Mouse (Mus musculus): ENCODE measurements around the gene Col6a5.
A peak's percentile ranks its signal among the peaks of the same experiment; 100 is the strongest.
"Not testable (repeated sequence)": the region's sequence is repeated elsewhere in the genome, so short reads cannot be mapped to it uniquely, and the experiment has no call there.

Gene Col6a5

GRCm38 (mm10) chr9:105910166-105910565 is 50.3 kb downstream of the Col6a5 start:
- peak; percentile 49 to 69 for DNase-seq (ENCODE audit: low spot score in 2 of 2)

GRCm38 (mm10) chr9:105909352-105909751 is 51.1 kb downstream of the Col6a5 start:
- no peak for DNase-seq (ENCODE audit: low spot score in 2 of 2)

- DNase-seq (ENCODE audit: low spot score in 2 of 2), result no peak
Measured at GRCm38 (mm10) chr9:105907411-105907810, 53.0 kb downstream of the Col6a5 start.

GRCm38 (mm10) chr9:105887521-105887920 is 72.9 kb downstream of the Col6a5 start:
- peak in 1 of 2 experiments; percentile 20 for DNase-seq (ENCODE audit: low spot score in 2 of 2)

GRCm38 (mm10) chr9:105884656-105885430 is 75.6 kb downstream of the Col6a5 start:
- peak in 1 of 2 experiments; percentile 14 for DNase-seq (ENCODE audit: low spot score in 2 of 2)

GRCm38 (mm10) chr9:105880743-105881142 is 79.7 kb downstream of the Col6a5 start:
- DNase-seq (ENCODE audit: low spot score in 2 of 2), result no peak

GRCm38 (mm10) chr9:105878365-105879108 is 81.9 kb downstream of the Col6a5 start:
- DNase-seq (ENCODE audit: low spot score in 2 of 2), result no peak

GRCm38 (mm10) chr9:105876124-105876523 is 84.3 kb downstream of the Col6a5 start:
- DNase-seq (ENCODE audit: low spot score in 2 of 2), result no peak

- DNase-seq (ENCODE audit: low spot score in 2 of 2), result no peak
Measured at GRCm38 (mm10) chr9:105871643-105872042, 88.8 kb downstream of the Col6a5 start.

GRCm38 (mm10) chr9:105857773-105858172 is 102.7 kb downstream of the Col6a5 start:
- DNase-seq (ENCODE audit: low spot score in 2 of 2), result peak; percentile 79 to 83

- no peak for DNase-seq (ENCODE audit: low spot score in 2 of 2)
Measured at GRCm38 (mm10) chr9:105852778-105853065, 107.7 kb downstream of the Col6a5 start.

- DNase-seq (ENCODE audit: low spot score in 2 of 2), result no peak
Measured at GRCm38 (mm10) chr9:105852015-105852777, 108.2 kb downstream of the Col6a5 start.

- DNase-seq (ENCODE audit: low spot score in 2 of 2), result no peak
Measured at GRCm38 (mm10) chr9:105851011-105851410, 109.4 kb downstream of the Col6a5 start.

- DNase-seq (ENCODE audit: low spot score in 2 of 2), result no peak
Measured at GRCm38 (mm10) chr9:105848396-105848795, 112.0 kb downstream of the Col6a5 start.

GRCm38 (mm10) chr9:105847261-105847660 is 113.2 kb downstream of the Col6a5 start:
- no peak for DNase-seq (ENCODE audit: low spot score in 2 of 2)

- not testable (repeated sequence) for DNase-seq (ENCODE audit: low spot score in 2 of 2)
Measured at GRCm38 (mm10) chr9:105841386-105841785, 119.1 kb downstream of the Col6a5 start.

- DNase-seq (ENCODE audit: low spot score in 2 of 2), result no peak
Measured at GRCm38 (mm10) chr9:105839147-105839515, 121.3 kb downstream of the Col6a5 start.

GRCm38 (mm10) chr9:105838396-105839146 is 121.9 kb downstream of the Col6a5 start:
- no peak for DNase-seq (ENCODE audit: low spot score in 2 of 2)

GRCm38 (mm10) chr9:105835587-105835986 is 124.9 kb downstream of the Col6a5 start:
- DNase-seq (ENCODE audit: low spot score in 2 of 2), result no peak

- DNase-seq (ENCODE audit: low spot score in 2 of 2), result no peak
Measured at GRCm38 (mm10) chr9:105834799-105835198, 125.6 kb downstream of the Col6a5 start.

- no peak for DNase-seq (ENCODE audit: low spot score in 2 of 2)
Measured at GRCm38 (mm10) chr9:105831291-105831690, 129.2 kb downstream of the Col6a5 start.

Measured in right cerebral cortex, adult 2 months (tissue).